Mouse (Mus musculus) CH12.LX (cell line): ENCODE measurements around the gene Gp9. TPM values are rescaled to one million over a fixed set of nuclear protein-coding genes. Genes with fewer than 3 reads are reported as not detected.

Experiments
- DNase-seq: peaks from one replicate; pipeline ENCODE4 v3.0.0-alpha.2; 2013; ENCODE audit errors: extremely low read depth
- H3K27ac ChIP-seq: 2 replicates; pipeline ENCODE4 v1.5.1; 2012; ENCODE audit warnings: low read depth, mild to moderate bottlenecking, control low read depth, moderate library complexity; ENCODE audit not compliant: insufficient read depth
- H3K27me3 ChIP-seq: replicated peaks from 2 replicates; pipeline ENCODE3; 2012; ENCODE audit warnings: inconsistent platforms
- H3K36me3 ChIP-seq, 2 experiments: replicated peaks in 1 of 2; 2 replicates each; pipeline versions ENCODE3 to v1.6.1; 2012; ENCODE audit warnings: inconsistent platforms in 1 of 2, low read length in 1 of 2, mild to moderate bottlenecking in 1 of 2, mixed read lengths in 1 of 2, moderate library complexity in 1 of 2; ENCODE audit not compliant: control insufficient read depth in 1 of 2, insufficient read depth in 1 of 2
- H3K4me1 ChIP-seq, 2 experiments: 2 replicates each; pipeline ENCODE4 v1.6.1; 2012; ENCODE audit warnings: inconsistent platforms in 1 of 2, moderate library complexity in 1 of 2; ENCODE audit not compliant: insufficient read depth in 2 of 2, control insufficient read depth in 1 of 2
- H3K4me2 ChIP-seq: 2 replicates; pipeline ENCODE4 v1.6.1; 2012; ENCODE audit warnings: low read depth, mild to moderate bottlenecking, control low read depth; ENCODE audit not compliant: poor library complexity, insufficient read depth, severe bottlenecking
- H3K4me3 ChIP-seq, 3 experiments: fragments of 150-350 bp in 1 of 3; sonication (generic) in 1 of 3; replicated peaks in 1 of 3; 2 replicates each; pipeline versions ENCODE3 to v1.5.1; 2011 to 2012; ENCODE audit warnings: low read depth in 2 of 3, low read length in 2 of 3, mild to moderate bottlenecking in 2 of 3, moderate library complexity in 2 of 3, control low read depth in 1 of 3, improper control_type of control experiment in 1 of 3, inconsistent platforms in 1 of 3, mixed read lengths in 1 of 3; ENCODE audit not compliant: poor library complexity in 1 of 3
- H3K79me2 ChIP-seq: replicated peaks from 2 replicates; pipeline ENCODE4 v1.6.1; 2012; ENCODE audit warnings: mild to moderate bottlenecking, moderate library complexity; ENCODE audit not compliant: control insufficient read depth, poor library complexity, insufficient read depth, severe bottlenecking; ENCODE audit errors: extremely low read depth
- H3K9ac ChIP-seq: 2 replicates; pipeline ENCODE4 v1.6.1; 2012; ENCODE audit warnings: low read depth, mild to moderate bottlenecking, control low read depth, moderate library complexity; ENCODE audit not compliant: insufficient read depth
- H3K9me3 ChIP-seq: replicated peaks from 2 replicates; pipeline ENCODE3; 2012; ENCODE audit warnings: low read length, inconsistent platforms, mixed read lengths
- BHLHE40 ChIP-seq: IDR thresholded peaks from 2 replicates; pipeline ENCODE4 v1.6.1; 2011; ENCODE audit warnings: mild to moderate bottlenecking, low read depth, low read length, improper control_type of control experiment
- CHD2 ChIP-seq: IDR thresholded peaks from 2 replicates; pipeline ENCODE4 v1.6.1; 2011; ENCODE audit warnings: low read length, improper control_type of control experiment
- CTCF ChIP-seq, 2 experiments: IDR thresholded peaks in 1 of 2; conservative IDR thresholded peaks in 1 of 2; 2 replicates each; pipeline ENCODE4 v1.5.1; 2011 to 2012; ENCODE audit warnings: low read depth in 2 of 2, low read length in 2 of 2, improper control_type of control experiment in 1 of 2, inconsistent platforms in 1 of 2, mild to moderate bottlenecking in 1 of 2, moderate library complexity in 1 of 2
- ELF1 ChIP-seq: IDR thresholded peaks from 2 replicates; pipeline ENCODE4 v1.6.1; 2014; ENCODE audit warnings: low read depth, mild to moderate bottlenecking, inconsistent platforms, low read length, improper control_type of control experiment
- EP300 ChIP-seq: IDR thresholded peaks from 2 replicates; pipeline ENCODE4 v1.6.1; 2011; ENCODE audit warnings: low read length, improper control_type of control experiment
- HCFC1 ChIP-seq: IDR thresholded peaks from 2 replicates; pipeline ENCODE4 v1.6.1; 2012; ENCODE audit warnings: low read depth, mild to moderate bottlenecking, inconsistent platforms, low read length, improper control_type of control experiment
- IRF4 ChIP-seq: IDR thresholded peaks from 2 replicates; pipeline ENCODE4 v1.6.1; 2014; ENCODE audit warnings: low read depth, mild to moderate bottlenecking, inconsistent platforms, low read length, improper control_type of control experiment
- JUN ChIP-seq: IDR thresholded peaks from 2 replicates; pipeline ENCODE4 v1.6.1; 2011; ENCODE audit warnings: low read depth, mild to moderate bottlenecking, low read length, improper control_type of control experiment, moderate library complexity; ENCODE audit not compliant: insufficient read depth
- MAZ ChIP-seq: IDR thresholded peaks from 2 replicates; pipeline ENCODE4 v1.6.1; 2012; ENCODE audit warnings: low read depth, mild to moderate bottlenecking, inconsistent platforms, low read length, improper control_type of control experiment, moderate library complexity
- MYC ChIP-seq: IDR thresholded peaks from 2 replicates; pipeline ENCODE4 v1.6.1; 2011; ENCODE audit warnings: low read depth, mild to moderate bottlenecking, improper control_type of control experiment, low read length
- NRF1 ChIP-seq: IDR thresholded peaks from 2 replicates; pipeline ENCODE4 v1.6.1; 2014; ENCODE audit warnings: low read depth, mild to moderate bottlenecking, inconsistent platforms, low read length, improper control_type of control experiment, moderate library complexity
- PAX5 ChIP-seq: IDR thresholded peaks from 2 replicates; pipeline ENCODE4 v1.6.1; 2012; ENCODE audit warnings: low read length, inconsistent platforms, mixed read lengths
- POLR2A ChIP-seq: IDR thresholded peaks from 2 replicates; pipeline ENCODE4 v1.6.1; 2011; ENCODE audit warnings: low read depth, mild to moderate bottlenecking, improper control_type of control experiment, low read length
- SMC3 ChIP-seq: IDR thresholded peaks from 2 replicates; pipeline ENCODE4 v1.6.1; 2011; ENCODE audit warnings: low read depth, low read length, improper control_type of control experiment
- TBP ChIP-seq: conservative IDR thresholded peaks from 2 replicates; pipeline ENCODE4 v1.6.1; 2011; ENCODE audit warnings: low read depth, low read length, improper control_type of control experiment
- ZC3H11A ChIP-seq: IDR thresholded peaks from 2 replicates; pipeline ENCODE4 v1.6.1; 2012; ENCODE audit warnings: low read depth, mild to moderate bottlenecking, inconsistent platforms, low read length, improper control_type of control experiment
- ZKSCAN1 ChIP-seq: IDR thresholded peaks from 2 replicates; pipeline ENCODE4 v1.6.1; 2012; ENCODE audit warnings: low read depth, inconsistent platforms, low read length, improper control_type of control experiment, borderline replicate concordance
- dilution Hi-C: fragments of 300-500 bp; cut with MboI; formaldehyde crosslinking; loops from 2 replicates; pipeline ENCODE4 v1.14.3; 2020; ENCODE audit warnings: low sequenced_read_pairs; ENCODE audit not compliant: extremely low pct_unique_long_range_greater_than_20kb, extremely low pct_ligation_motif_present
- in situ Hi-C: fragments of 300-500 bp; cut with MboI; formaldehyde crosslinking; loops from 3 replicates; pipeline ENCODE4 v1.14.3; 2019; ENCODE audit warnings: low sequenced_read_pairs, low pct_ligation_motif_present, low pct_unique_long_range_greater_than_20kb, mixed read lengths
- polyA plus RNA-seq: library from polyadenylated mRNA; unstranded; fragments of >175 nt; gene quantifications from 2 replicates; pipeline ENCODE4 v1.2.1, GENCODE M21; 2012; ENCODE audit warnings: low read depth; ENCODE audit not compliant: insufficient read length
- total RNA-seq, 2 experiments: library from RNA; depleted of rRNA; stranded (reverse); fragments of 300-350 nt in 1 of 2; fragments of >200 nt in 1 of 2; gene quantifications; 2 replicates each; pipeline ENCODE4 v1.2.3; 2012 to 2014

Gene Gp9
- total RNA-seq (2012; rRNA removed) = not detected in 2 replicates
- not detected in 2 replicates for total RNA-seq (2014; rRNA removed)
- polyA plus RNA-seq = not detected in 2 replicates

DNA sequence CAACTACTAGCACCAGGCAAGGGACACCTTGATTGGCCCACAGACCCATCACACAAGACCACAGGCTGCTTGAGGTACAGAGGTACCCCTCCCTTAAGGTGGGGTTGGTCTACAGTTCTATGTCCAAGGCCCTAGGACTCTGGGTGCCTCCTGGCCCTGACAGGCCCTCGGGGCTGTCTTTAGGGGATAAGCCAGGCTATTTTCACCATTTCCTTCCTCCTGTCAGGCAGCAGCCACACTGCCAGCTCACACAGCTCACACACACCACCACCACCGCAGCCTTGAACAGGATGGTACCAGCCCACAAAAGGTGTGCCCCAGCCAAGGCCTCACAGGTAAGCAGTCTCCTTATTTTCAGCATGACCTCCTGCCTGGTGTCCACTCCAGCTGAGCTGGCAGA is at the start of gene Gp9:
TSS of gene Gp9 (plus strand) at position 231 of the 400 bp plus-strand sequence.
- H3K4me3 ChIP-seq = no peak within 1 kb of the TSS
- dilution Hi-C loops (no loop called here), in situ Hi-C loops (no loop called here)
- H3K27me3 ChIP-seq = no peaks in the 10 kb centered on the region
- no peak within 1 kb of the TSS for H3K27ac ChIP-seq
- DNase-seq = no peak
- H3K9ac ChIP-seq = no peak within 1 kb of the TSS
- TF ChIP-seq CTCF (conservative IDR thresholded peaks at IDR 0.05 in 1 of 2, IDR thresholded peaks at IDR 0.05 in 1 of 2; ENCODE audit: low read depth in 2 of 2, low read length in 2 of 2) (no peak), SMC3 (no peak), ZKSCAN1 (no peak), MAZ (no peak), BHLHE40 (no peak), IRF4 (no peak), ZC3H11A (no peak), CHD2 (no peak), JUN (no peak), NRF1 (no peak), MYC (no peak), PAX5 (no peak), POLR2A (no peak), HCFC1 (no peak), TBP (no peak), ELF1 (no peak)
- peaks cover 0 to 8% of the 10 kb centered on the region in 2 experiments; a peak in 2 of 4 replicates for H3K4me1 ChIP-seq
- H3K9me3 ChIP-seq = peaks cover 5% of the 10 kb centered on the region
- no peak within 1 kb of the TSS for H3K4me2 ChIP-seq
- no peaks in the 10 kb centered on the region for H3K79me2 ChIP-seq
- no peaks in the 10 kb centered on the region for H3K36me3 ChIP-seq

DNA sequence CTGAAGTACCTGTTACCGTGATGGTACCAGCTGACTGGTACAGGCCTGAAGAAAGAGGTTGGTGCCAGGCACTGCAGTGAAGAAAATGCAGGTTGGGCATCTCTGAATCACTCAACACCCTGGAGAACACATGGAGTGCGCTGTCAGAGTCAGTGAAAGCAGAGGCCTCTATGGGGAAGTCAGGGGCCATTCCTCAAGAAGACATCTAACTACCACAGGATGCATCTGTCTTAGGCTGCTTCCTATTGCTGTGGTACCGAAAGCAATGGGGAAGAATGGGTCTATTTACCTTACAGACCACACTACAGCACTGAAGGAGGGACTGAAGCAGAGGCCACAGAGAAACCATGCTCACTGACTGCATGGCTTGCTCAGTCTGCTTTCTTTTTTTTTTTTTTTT is 49.8 kb upstream of the Gp9 start:
- Histone ChIP-seq H3K27ac (no peak overlapping the region), H3K27me3 (no peaks in the 10 kb centered on the region), H3K9ac (no peak overlapping the region), H3K4me2 (no peak overlapping the region), H3K4me3 (no peak overlapping the region), H3K79me2 (no peaks in the 10 kb centered on the region), H3K4me1 (peaks cover 2 to 26% of the 10 kb centered on the region in 2 experiments; a peak in 3 of 4 replicates), H3K36me3 (no peaks in the 10 kb centered on the region), H3K9me3 (peaks cover 11% of the 10 kb centered on the region)
- DNase-seq = no peak
- dilution Hi-C loops (no loop called here), in situ Hi-C loops (no loop called here)
- no peak for TF ChIP-seq TBP
- no peak for TF ChIP-seq EP300
